Mouse (Mus musculus): ENCODE measurements at regions not wholly inside any gene's neighbourhood (a gene's known extent, or its start where the extent isn't known, plus 50 kb on each side); places are given as distances from the start of the nearest gene placed in this dataset.
A peak's percentile ranks its signal among the peaks of the same experiment; 100 is the strongest.

DNA sequence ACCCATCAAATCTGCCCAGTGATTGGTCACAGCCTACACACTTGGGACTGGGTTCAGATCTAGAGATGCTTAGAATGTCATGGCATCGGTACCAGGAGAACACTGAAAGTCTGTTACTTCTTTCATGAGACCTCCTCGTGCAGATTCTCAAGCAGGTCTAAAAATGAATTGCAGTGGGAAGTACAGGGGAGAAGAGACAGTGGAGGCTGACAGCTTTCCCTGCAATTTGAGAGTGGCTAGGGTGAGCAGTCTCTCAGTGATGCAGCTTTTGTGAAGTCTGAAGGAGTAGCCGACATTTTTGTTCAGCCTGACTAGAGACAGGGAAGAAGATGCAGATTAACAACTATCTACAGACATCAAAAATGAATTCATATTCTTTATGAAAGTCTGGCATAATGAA is 112.5 kb downstream of the Fam198b start:
- WGBS (ENCODE audit: insufficient replicate concordance), result 67% methylated on average over 3 of the region's 3 CpGs
- no peak for ATAC-seq (ENCODE audit: low read depth)
- no peaks in the 10 kb centered on the region for H3K36me3 ChIP-seq (ENCODE audit: control insufficient read depth, insufficient read depth)
- no peaks in the 10 kb centered on the region for H3K9me3 ChIP-seq (replicated peaks; ENCODE audit: control insufficient read depth, low read length)
- H3K4me3 ChIP-seq (ENCODE audit: low read depth, low read length), result no peak overlapping the region
- H3K27me3 ChIP-seq (ENCODE audit: control insufficient read depth, insufficient read depth, low read depth, low read length), result no peaks in the 10 kb centered on the region
- no peak overlapping the region for H3K27ac ChIP-seq (ENCODE audit: low read length)
- H3K4me1 ChIP-seq (ENCODE audit: control insufficient read depth, low read depth, low read length), result peaks cover 30% of the 10 kb centered on the region
- no peak overlapping the region for H3K4me2 ChIP-seq (ENCODE audit: low read depth, low read length)
- H3K9ac ChIP-seq (ENCODE audit: low read depth, low read length), result no peak overlapping the region

DNA sequence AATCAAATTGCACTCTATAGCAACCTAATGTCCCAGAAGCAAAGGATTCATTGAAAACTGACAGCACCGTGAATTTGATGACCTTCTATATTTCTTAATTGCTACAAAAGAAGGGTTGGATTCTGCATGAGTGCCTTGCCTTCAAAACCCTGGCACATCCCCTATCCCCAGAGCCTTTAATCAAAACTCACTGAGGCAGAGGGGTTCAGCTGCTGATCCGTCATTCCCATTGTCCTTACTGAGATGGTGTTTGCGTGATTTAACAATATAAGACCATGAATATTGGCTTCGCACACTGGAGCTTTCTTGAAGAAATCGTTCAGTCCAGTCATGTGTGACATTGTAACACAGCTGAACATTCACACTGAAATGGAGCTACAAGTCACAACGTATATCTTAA is 118.0 kb downstream of the Fam198b start:
- WGBS (ENCODE audit: insufficient replicate concordance), result 80% methylated on average over 6 of the region's 6 CpGs
- no peaks in the 10 kb centered on the region for H3K27me3 ChIP-seq (ENCODE audit: control insufficient read depth, insufficient read depth, low read depth, low read length)

DNA sequence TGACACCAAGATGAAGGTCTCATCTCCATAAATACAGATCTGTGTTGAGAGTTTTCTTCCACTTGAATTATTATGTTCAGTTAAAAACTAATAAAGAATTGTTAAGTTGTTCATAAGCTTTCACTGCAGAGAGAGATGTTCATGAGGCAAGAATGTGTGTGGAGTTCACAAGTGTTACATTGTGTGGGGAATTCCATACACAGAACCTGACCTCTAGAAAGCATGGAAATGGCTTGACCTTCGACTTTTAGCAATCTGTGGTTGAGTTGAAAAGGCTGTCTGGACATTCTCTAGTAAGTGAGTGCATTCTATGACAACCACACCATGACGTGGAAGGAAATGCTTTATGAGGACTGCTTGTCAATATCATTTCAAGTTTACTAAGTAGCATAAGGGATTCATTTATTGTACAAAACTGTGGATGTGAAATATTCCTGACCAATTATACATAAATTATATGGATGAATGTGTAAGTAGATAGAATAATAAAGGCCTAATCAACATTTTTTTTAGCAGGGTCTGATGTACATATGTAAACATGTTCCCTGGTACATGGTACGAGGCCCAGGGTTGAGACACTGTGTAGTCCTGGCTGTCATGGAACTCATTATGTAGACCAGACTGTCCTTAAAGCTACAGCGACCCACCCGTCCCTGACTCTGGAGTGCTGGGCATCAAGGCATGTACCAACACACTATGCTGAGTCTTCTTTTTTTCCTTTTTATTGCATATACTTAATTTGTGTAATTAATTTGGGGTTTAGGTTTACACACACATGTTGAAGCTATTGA is 119.2 kb downstream of the Fam198b start:
- Histone ChIP-seq H3K27me3 (ENCODE audit: control insufficient read depth, insufficient read depth, low read depth, low read length) (no peaks in the 10 kb centered on the region), H3K27ac (ENCODE audit: low read length) (no peak overlapping the region), H3K9me3 (replicated peaks; ENCODE audit: control insufficient read depth, low read length) (no peaks in the 10 kb centered on the region), H3K4me2 (ENCODE audit: low read depth, low read length) (no peak overlapping the region), H3K4me3 (ENCODE audit: low read depth, low read length) (no peak overlapping the region), H3K4me1 (ENCODE audit: control insufficient read depth, low read depth, low read length) (no peaks in the 10 kb centered on the region), H3K36me3 (ENCODE audit: control insufficient read depth, insufficient read depth) (no peaks in the 10 kb centered on the region), H3K9ac (ENCODE audit: low read depth, low read length) (no peak overlapping the region)
- WGBS (ENCODE audit: insufficient replicate concordance), result 62% methylated on average over 5 of the region's 5 CpGs
- ATAC-seq (ENCODE audit: low read depth), result no peak

More for the DNA sequence above, 118.0 kb downstream of the Fam198b start:
- Histone ChIP-seq H3K4me2 (ENCODE audit: low read depth, low read length) (no peak overlapping the region), H3K4me3 (ENCODE audit: low read depth, low read length) (no peak overlapping the region), H3K27ac (ENCODE audit: low read length) (no peak overlapping the region), H3K4me1 (ENCODE audit: control insufficient read depth, low read depth, low read length) (no peaks in the 10 kb centered on the region), H3K36me3 (ENCODE audit: control insufficient read depth, insufficient read depth) (no peaks in the 10 kb centered on the region), H3K9ac (ENCODE audit: low read depth, low read length) (no peak overlapping the region), H3K9me3 (replicated peaks; ENCODE audit: control insufficient read depth, low read length) (no peaks in the 10 kb centered on the region)
- no peak for ATAC-seq (ENCODE audit: low read depth)

DNA sequence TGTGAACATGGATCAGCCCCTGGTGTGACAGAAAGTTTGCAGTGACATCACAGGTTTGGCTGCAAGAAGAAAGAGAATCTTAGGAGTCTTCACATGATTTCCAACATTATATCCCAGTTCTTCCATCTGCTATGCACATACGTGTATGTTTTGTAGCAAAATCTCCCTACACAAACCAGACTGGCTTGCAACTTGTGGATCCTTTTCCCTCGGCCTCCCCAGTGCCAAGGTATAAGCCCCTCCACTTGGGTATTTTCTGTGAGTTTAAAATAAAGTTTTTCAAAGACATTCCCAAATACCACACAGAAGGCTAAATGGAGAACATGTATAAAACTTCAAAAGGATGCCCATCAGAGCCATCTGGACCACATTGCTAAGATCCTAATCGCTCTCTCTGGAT is 120.2 kb downstream of the Fam198b start:
- Histone ChIP-seq H3K36me3 (ENCODE audit: control insufficient read depth, insufficient read depth) (no peaks in the 10 kb centered on the region), H3K9ac (ENCODE audit: low read depth, low read length) (no peak overlapping the region), H3K27ac (ENCODE audit: low read length) (no peak overlapping the region), H3K4me1 (ENCODE audit: control insufficient read depth, low read depth, low read length) (no peaks in the 10 kb centered on the region), H3K4me3 (ENCODE audit: low read depth, low read length) (no peak overlapping the region), H3K27me3 (ENCODE audit: control insufficient read depth, insufficient read depth, low read depth, low read length) (no peaks in the 10 kb centered on the region), H3K4me2 (ENCODE audit: low read depth, low read length) (no peak overlapping the region), H3K9me3 (replicated peaks; ENCODE audit: control insufficient read depth, low read length) (no peaks in the 10 kb centered on the region)
- ATAC-seq (ENCODE audit: low read depth), result no peak
- WGBS (ENCODE audit: insufficient replicate concordance), result 65% methylated on average over 3 of the region's 3 CpGs

DNA sequence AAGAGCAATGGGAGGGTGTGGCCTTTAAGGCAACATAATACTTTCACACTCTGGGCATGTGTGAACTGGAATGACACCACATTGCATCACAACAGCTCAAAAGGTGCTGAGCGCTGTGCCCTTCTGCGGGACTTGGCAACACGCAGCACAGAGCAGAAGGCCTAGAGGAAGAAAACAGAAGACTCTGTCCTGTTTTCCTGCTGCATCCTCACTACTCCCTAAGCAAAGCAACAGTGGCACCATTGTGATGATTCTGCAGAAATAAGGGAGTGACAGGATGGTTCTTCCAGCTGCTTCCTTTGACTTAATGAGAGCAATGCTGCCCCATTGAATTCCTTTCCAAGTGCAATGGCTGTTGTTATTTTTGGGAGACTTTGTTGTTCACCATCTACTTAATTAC is 120.6 kb downstream of the Fam198b start:
- H3K4me2 ChIP-seq (ENCODE audit: low read depth, low read length), result no peak overlapping the region
- H3K4me1 ChIP-seq (ENCODE audit: control insufficient read depth, low read depth, low read length), result no peaks in the 10 kb centered on the region
- 0 out of 2 replicates have a peak, but pooled peaks have one; percentile 19 for ATAC-seq (ENCODE audit: low read depth)
- H3K9me3 ChIP-seq (replicated peaks; ENCODE audit: control insufficient read depth, low read length), result no peaks in the 10 kb centered on the region
- H3K36me3 ChIP-seq (ENCODE audit: control insufficient read depth, insufficient read depth), result no peaks in the 10 kb centered on the region
- 75% methylated on average over 3 of the region's 3 CpGs for WGBS (ENCODE audit: insufficient replicate concordance)
- H3K4me3 ChIP-seq (ENCODE audit: low read depth, low read length), result no peak overlapping the region
- H3K9ac ChIP-seq (ENCODE audit: low read depth, low read length), result no peak overlapping the region
- no peaks in the 10 kb centered on the region for H3K27me3 ChIP-seq (ENCODE audit: control insufficient read depth, insufficient read depth, low read depth, low read length)
- no peak overlapping the region for H3K27ac ChIP-seq (ENCODE audit: low read length)

DNA sequence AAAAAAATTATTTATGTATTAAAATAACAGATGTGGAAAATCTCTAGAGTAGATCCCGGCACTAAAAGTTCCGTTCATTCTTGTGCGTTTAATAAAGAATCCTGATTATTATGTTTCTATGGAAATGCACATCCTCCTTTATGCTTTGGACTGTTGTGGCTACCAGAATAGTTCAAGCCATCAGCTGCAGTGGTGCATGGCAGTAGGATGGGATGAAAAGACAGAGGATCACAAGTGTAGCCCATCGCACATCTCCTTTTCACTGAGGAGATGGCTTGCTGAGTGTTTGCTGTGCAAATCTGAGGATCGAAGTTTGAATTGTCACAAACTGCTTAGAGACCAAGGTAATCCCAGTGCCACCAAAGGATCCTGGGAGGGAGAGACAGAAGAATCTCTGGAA is 121.0 kb downstream of the Fam198b start:
- Histone ChIP-seq H3K4me2 (ENCODE audit: low read depth, low read length) (no peak overlapping the region), H3K4me3 (ENCODE audit: low read depth, low read length) (no peak overlapping the region), H3K9ac (ENCODE audit: low read depth, low read length) (no peak overlapping the region), H3K9me3 (replicated peaks; ENCODE audit: control insufficient read depth, low read length) (no peaks in the 10 kb centered on the region), H3K4me1 (ENCODE audit: control insufficient read depth, low read depth, low read length) (no peaks in the 10 kb centered on the region), H3K27me3 (ENCODE audit: control insufficient read depth, insufficient read depth, low read depth, low read length) (no peaks in the 10 kb centered on the region), H3K27ac (ENCODE audit: low read length) (no peak overlapping the region), H3K36me3 (ENCODE audit: control insufficient read depth, insufficient read depth) (no peaks in the 10 kb centered on the region)
- WGBS (ENCODE audit: insufficient replicate concordance), result 88% methylated on average over 5 of the region's 5 CpGs
- ATAC-seq (ENCODE audit: low read depth), result no peak

DNA sequence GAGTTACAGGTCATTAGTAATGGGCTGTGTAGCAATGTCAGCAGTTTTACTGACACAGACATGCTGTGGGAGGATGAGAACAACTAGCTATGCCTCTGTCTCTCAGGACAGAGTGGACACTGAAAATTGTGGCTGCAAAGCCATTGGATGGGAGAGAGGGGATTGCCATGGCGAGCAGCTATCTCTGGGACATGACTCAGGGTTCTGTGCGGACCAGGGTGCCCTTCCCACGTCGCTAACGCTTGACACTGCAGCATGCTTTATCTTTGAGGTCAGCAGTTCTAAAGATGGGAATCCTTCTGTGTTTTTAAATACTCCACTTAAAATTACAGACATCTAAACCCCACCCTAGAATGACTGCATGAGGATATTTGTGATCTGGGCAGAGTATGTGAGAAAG is 121.9 kb downstream of the Fam198b start:
- Histone ChIP-seq H3K4me2 (ENCODE audit: low read depth, low read length) (no peak overlapping the region), H3K4me3 (ENCODE audit: low read depth, low read length) (no peak overlapping the region), H3K36me3 (ENCODE audit: control insufficient read depth, insufficient read depth) (no peaks in the 10 kb centered on the region), H3K27me3 (ENCODE audit: control insufficient read depth, insufficient read depth, low read depth, low read length) (no peaks in the 10 kb centered on the region), H3K4me1 (ENCODE audit: control insufficient read depth, low read depth, low read length) (no peaks in the 10 kb centered on the region), H3K9me3 (replicated peaks; ENCODE audit: control insufficient read depth, low read length) (no peaks in the 10 kb centered on the region), H3K9ac (ENCODE audit: low read depth, low read length) (no peak overlapping the region), H3K27ac (ENCODE audit: low read length) (no peak overlapping the region)
- ATAC-seq (ENCODE audit: low read depth), result no peak
- WGBS (ENCODE audit: insufficient replicate concordance), result 29% methylated on average over 5 of the region's 5 CpGs

DNA sequence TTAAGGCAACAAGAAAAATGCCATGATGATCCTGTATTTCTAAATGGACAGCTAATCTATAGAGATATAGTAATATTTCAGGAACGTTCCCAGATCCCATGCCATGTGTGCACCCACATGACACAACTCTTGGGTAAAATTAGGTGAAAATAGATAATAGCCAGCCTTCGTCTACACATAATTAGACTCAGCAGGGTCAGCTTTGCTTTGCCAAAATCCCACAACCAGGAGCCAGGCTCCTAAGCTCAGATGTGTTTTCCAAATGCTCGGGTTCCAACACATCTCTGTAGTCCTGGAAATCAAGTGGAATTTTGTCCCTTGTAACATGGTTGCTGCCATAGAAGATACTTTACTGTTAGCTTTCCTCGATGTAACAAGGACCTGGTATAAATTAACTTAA is 122.7 kb downstream of the Fam198b start:
- H3K4me3 ChIP-seq (ENCODE audit: low read depth, low read length), result no peak overlapping the region
- no peaks in the 10 kb centered on the region for H3K27me3 ChIP-seq (ENCODE audit: control insufficient read depth, insufficient read depth, low read depth, low read length)
- no peaks in the 10 kb centered on the region for H3K36me3 ChIP-seq (ENCODE audit: control insufficient read depth, insufficient read depth)
- no peaks in the 10 kb centered on the region for H3K4me1 ChIP-seq (ENCODE audit: control insufficient read depth, low read depth, low read length)
- H3K9ac ChIP-seq (ENCODE audit: low read depth, low read length), result no peak overlapping the region
- ATAC-seq (ENCODE audit: low read depth), result no peak
- H3K9me3 ChIP-seq (replicated peaks; ENCODE audit: control insufficient read depth, low read length), result no peaks in the 10 kb centered on the region
- WGBS (ENCODE audit: insufficient replicate concordance), result 54% methylated on average over 4 of the region's 4 CpGs
- no peak overlapping the region for H3K4me2 ChIP-seq (ENCODE audit: low read depth, low read length)
- H3K27ac ChIP-seq (ENCODE audit: low read length), result no peak overlapping the region

DNA sequence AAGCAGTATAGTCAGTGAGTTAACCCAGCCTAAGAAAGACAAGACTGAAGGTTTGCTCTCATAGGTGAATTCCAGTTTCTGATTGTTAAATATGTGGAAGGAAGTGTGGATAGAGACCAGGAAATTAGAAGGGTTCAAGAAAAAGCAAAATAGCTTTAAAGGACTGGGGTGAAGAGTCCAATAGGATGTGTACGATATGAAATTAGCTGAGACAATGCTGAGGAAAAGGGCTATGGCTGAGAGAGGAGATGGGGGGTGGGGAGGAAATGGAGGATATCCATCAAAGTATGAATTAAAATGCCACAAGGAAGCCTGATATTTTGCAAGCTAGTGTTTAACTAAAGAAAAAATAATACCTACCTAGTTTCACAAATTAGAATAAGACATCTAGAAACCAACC is 124.9 kb downstream of the Fam198b start:
- no peak for ATAC-seq (ENCODE audit: low read depth)
- Histone ChIP-seq H3K9ac (ENCODE audit: low read depth, low read length) (no peak overlapping the region), H3K4me1 (ENCODE audit: control insufficient read depth, low read depth, low read length) (no peaks in the 10 kb centered on the region), H3K27me3 (ENCODE audit: control insufficient read depth, insufficient read depth, low read depth, low read length) (no peaks in the 10 kb centered on the region), H3K27ac (ENCODE audit: low read length) (no peak overlapping the region), H3K4me3 (ENCODE audit: low read depth, low read length) (no peak overlapping the region), H3K4me2 (ENCODE audit: low read depth, low read length) (no peak overlapping the region), H3K36me3 (ENCODE audit: control insufficient read depth, insufficient read depth) (no peaks in the 10 kb centered on the region), H3K9me3 (replicated peaks; ENCODE audit: control insufficient read depth, low read length) (no peaks in the 10 kb centered on the region)
- 86% methylated on average over 1 of the region's 1 CpGs for WGBS (ENCODE audit: insufficient replicate concordance)
